Mouse (Mus musculus) lung, adult 2 months (tissue): ENCODE measurements around the gene Grid2.

Experiments
- CTCF ChIP-seq: fragments of 200-500 bp; IDR thresholded peaks from 2 replicates; pipeline ENCODE4 v1.5.1; 2011; ENCODE audit warnings: mild to moderate bottlenecking, low read length, control low read depth; ENCODE audit not compliant: insufficient read depth
- POLR2A ChIP-seq: fragments of 200-500 bp; IDR thresholded peaks from 2 replicates; pipeline ENCODE4 v1.6.1; 2011; ENCODE audit warnings: low read depth, mild to moderate bottlenecking, control low read depth, low read length, borderline replicate concordance; ENCODE audit errors: extremely low read depth

GRCm38 (mm10) chr6:63547741-63548140 is 292.1 kb downstream of the Grid2 start:
- TF ChIP-seq CTCF (no peak), POLR2A (no peak)
